Mouse (Mus musculus): ENCODE measurements around the gene Tmcc3. TPM values are rescaled to one million over a fixed set of nuclear protein-coding genes. Genes with fewer than 3 reads are reported as not detected.

Tmcc3 gene
- polyA plus RNA-seq (2016; fragmentation: Nextera tagmentation; extraction: Ambion mirVana): 3.9 and 5.7 TPM in 2 replicates

GRCm38 (mm10) chr10:94311511-94312006, at the start of gene Tmcc3:
Gene Tmcc3, plus strand, starts transcription at chr10:94311949.
- Histone ChIP-seq H3K27ac (0 out of 2 replicates have a peak within 1 kb of the TSS, but pooled peaks have one; percentile 25), H3K27me3 (ENCODE audit: low read depth, poor library complexity, severe bottlenecking) (peaks cover 45% of the 10 kb centered on the region), H3K4me3 (peak within 1 kb of the TSS; percentile 59), H3K9me3 (replicated peaks) (no peaks in the 10 kb centered on the region), H3K4me1 (peaks cover 15% of the 10 kb centered on the region), H3K36me3 (no peaks in the 10 kb centered on the region)
- DNase-seq (ENCODE audit: low spot score): no peak
- WGBS: 1% methylated on average over 19 of the region's 19 CpGs

- Histone ChIP-seq H3K9me3 (replicated peaks) (no peaks in the 10 kb centered on the region), H3K4me3 (no peak overlapping the region), H3K27me3 (ENCODE audit: low read depth, poor library complexity, severe bottlenecking) (no peaks in the 10 kb centered on the region), H3K27ac (no peak overlapping the region), H3K4me1 (no peaks in the 10 kb centered on the region), H3K36me3 (no peaks in the 10 kb centered on the region)
- DNase-seq (ENCODE audit: low spot score): no peak
- 93% methylated on average over 13 of the region's 13 CpGs for WGBS
Measured at GRCm38 (mm10) chr10:94262646-94263045, 49.1 kb upstream of the Tmcc3 start.

- DNase-seq (ENCODE audit: low spot score): no peak
- no peaks in the 10 kb centered on the region for H3K9me3 ChIP-seq (replicated peaks)
- H3K36me3 ChIP-seq: no peaks in the 10 kb centered on the region
- H3K4me3 ChIP-seq: no peak overlapping the region
- no peaks in the 10 kb centered on the region for H3K4me1 ChIP-seq
- no peak overlapping the region for H3K27ac ChIP-seq
- H3K27me3 ChIP-seq (ENCODE audit: low read depth, poor library complexity, severe bottlenecking): no peaks in the 10 kb centered on the region
- 86% methylated on average over 3 of the region's 3 CpGs for WGBS
Measured at GRCm38 (mm10) chr10:94263211-94263610, 48.5 kb upstream of the Tmcc3 start.

- no peak overlapping the region for H3K27ac ChIP-seq
- H3K4me1 ChIP-seq: no peaks in the 10 kb centered on the region
- H3K27me3 ChIP-seq (ENCODE audit: low read depth, poor library complexity, severe bottlenecking): no peaks in the 10 kb centered on the region
- no peaks in the 10 kb centered on the region for H3K9me3 ChIP-seq (replicated peaks)
- 79% methylated on average over 17 of the region's 17 CpGs for WGBS
- no peaks in the 10 kb centered on the region for H3K36me3 ChIP-seq
- H3K4me3 ChIP-seq: no peak overlapping the region
- DNase-seq (ENCODE audit: low spot score): no peak
Measured at GRCm38 (mm10) chr10:94265656-94266542, 45.9 kb upstream of the Tmcc3 start.

GRCm38 (mm10) chr10:94275321-94275720, 36.4 kb upstream of the Tmcc3 start:
- no peaks in the 10 kb centered on the region for H3K36me3 ChIP-seq
- no peak overlapping the region for H3K27ac ChIP-seq
- H3K4me3 ChIP-seq: no peak overlapping the region
- 18% methylated on average over 3 of the region's 3 CpGs for WGBS
- no peak for DNase-seq (ENCODE audit: low spot score)
- H3K4me1 ChIP-seq: peaks cover 7% of the 10 kb centered on the region
- no peaks in the 10 kb centered on the region for H3K9me3 ChIP-seq (replicated peaks)
- no peaks in the 10 kb centered on the region for H3K27me3 ChIP-seq (ENCODE audit: low read depth, poor library complexity, severe bottlenecking)

GRCm38 (mm10) chr10:94276511-94276910, 35.2 kb upstream of the Tmcc3 start:
- Histone ChIP-seq H3K27ac (no peak overlapping the region), H3K27me3 (ENCODE audit: low read depth, poor library complexity, severe bottlenecking) (no peaks in the 10 kb centered on the region), H3K9me3 (replicated peaks) (no peaks in the 10 kb centered on the region), H3K4me3 (no peak overlapping the region), H3K4me1 (peaks cover 7% of the 10 kb centered on the region), H3K36me3 (no peaks in the 10 kb centered on the region)
- 61% methylated on average over 2 of the region's 2 CpGs for WGBS
- DNase-seq (ENCODE audit: low spot score): no peak

- H3K36me3 ChIP-seq: no peaks in the 10 kb centered on the region
- H3K9me3 ChIP-seq (replicated peaks): no peaks in the 10 kb centered on the region
- H3K4me1 ChIP-seq: peaks cover 4% of the 10 kb centered on the region; the same call in 1 of the 2 replicates
- WGBS: 88% methylated on average over 8 of the region's 8 CpGs
- H3K27me3 ChIP-seq (ENCODE audit: low read depth, poor library complexity, severe bottlenecking): no peaks in the 10 kb centered on the region
- DNase-seq (ENCODE audit: low spot score): no peak
- H3K27ac ChIP-seq: no peak overlapping the region
- no peak overlapping the region for H3K4me3 ChIP-seq
Measured at GRCm38 (mm10) chr10:94282179-94282578, 29.6 kb upstream of the Tmcc3 start.

- no peak overlapping the region for H3K27ac ChIP-seq
- H3K4me3 ChIP-seq: no peak overlapping the region
- no peaks in the 10 kb centered on the region for H3K9me3 ChIP-seq (replicated peaks)
- DNase-seq (ENCODE audit: low spot score): no peak
- H3K4me1 ChIP-seq: peaks cover 4% of the 10 kb centered on the region; the same call in 1 of the 2 replicates
- H3K27me3 ChIP-seq (ENCODE audit: low read depth, poor library complexity, severe bottlenecking): no peaks in the 10 kb centered on the region
- 90% methylated on average over 7 of the region's 7 CpGs for WGBS
- H3K36me3 ChIP-seq: no peaks in the 10 kb centered on the region
Measured at GRCm38 (mm10) chr10:94282797-94283196, 29.0 kb upstream of the Tmcc3 start.

GRCm38 (mm10) chr10:94294437-94294836, 17.3 kb upstream of the Tmcc3 start:
- Histone ChIP-seq H3K4me1 (peaks cover 21% of the 10 kb centered on the region), H3K9me3 (replicated peaks) (no peaks in the 10 kb centered on the region), H3K27ac (no peak overlapping the region), H3K4me3 (no peak overlapping the region), H3K36me3 (no peaks in the 10 kb centered on the region), H3K27me3 (ENCODE audit: low read depth, poor library complexity, severe bottlenecking) (no peaks in the 10 kb centered on the region)
- WGBS: 92% methylated on average over 5 of the region's 5 CpGs
- no peak for DNase-seq (ENCODE audit: low spot score)

- no peak overlapping the region for H3K27ac ChIP-seq
- 43% methylated on average over 6 of the region's 6 CpGs for WGBS
- DNase-seq (ENCODE audit: low spot score): no peak
Measured at GRCm38 (mm10) chr10:94294933-94295750, 16.6 kb upstream of the Tmcc3 start.

GRCm38 (mm10) chr10:94295923-94296605, 15.7 kb upstream of the Tmcc3 start:
- Histone ChIP-seq H3K36me3 (no peaks in the 10 kb centered on the region), H3K9me3 (replicated peaks) (no peaks in the 10 kb centered on the region), H3K4me3 (no peak overlapping the region), H3K4me1 (peaks cover 21% of the 10 kb centered on the region), H3K27ac (no peak overlapping the region), H3K27me3 (ENCODE audit: low read depth, poor library complexity, severe bottlenecking) (no peaks in the 10 kb centered on the region)
- DNase-seq (ENCODE audit: low spot score): no peak
- WGBS: 78% methylated on average over 5 of the region's 5 CpGs

More at GRCm38 (mm10) chr10:94294933-94295750, 16.6 kb upstream of the Tmcc3 start:
- H3K9me3 ChIP-seq (replicated peaks): no peaks in the 10 kb centered on the region
- H3K36me3 ChIP-seq: no peaks in the 10 kb centered on the region
- H3K4me1 ChIP-seq: peaks cover 21% of the 10 kb centered on the region
- no peak overlapping the region for H3K4me3 ChIP-seq
- H3K27me3 ChIP-seq (ENCODE audit: low read depth, poor library complexity, severe bottlenecking): no peaks in the 10 kb centered on the region

- WGBS: 42% methylated on average over 3 of the region's 3 CpGs
- Histone ChIP-seq H3K27ac (no peak within 1 kb of the TSS), H3K4me1 (peaks cover 21% of the 10 kb centered on the region), H3K4me3 (no peak within 1 kb of the TSS), H3K27me3 (ENCODE audit: low read depth, poor library complexity, severe bottlenecking) (no peaks in the 10 kb centered on the region), H3K9me3 (replicated peaks) (no peaks in the 10 kb centered on the region), H3K36me3 (no peaks in the 10 kb centered on the region)
- DNase-seq (ENCODE audit: low spot score): no peak
Measured at GRCm38 (mm10) chr10:94298471-94298870, 13.3 kb upstream of the Tmcc3 start, which contains the start of gene Gm4792. Gene Gm4792, minus strand, starts transcription at chr10:94298703.

Measured in limb, embryonic 10.5 days (tissue).